Mouse (Mus musculus) heart, embryonic 13.5 days (tissue): ENCODE measurements around the gene H13. TPM values are rescaled to one million over a fixed set of nuclear protein-coding genes. Genes with fewer than 3 reads are reported as not detected.

Experiments
- ATAC-seq: fragments of 200-750 bp; cut with Nextera tagmentation; 2 replicates; pipeline ENCODE4 v1.8.0; 2017; ENCODE audit warnings: moderate TSS enrichment; ENCODE audit not compliant: insufficient number of reproducible peaks, low FRiP score, low TSS enrichment; ENCODE audit errors: extremely low read depth
- H3K27ac ChIP-seq: fragments of 300-500 bp; sonication (generic); replicated peaks from 2 replicates; pipeline ENCODE4 v1.5.1; 2015; ENCODE audit warnings: moderate library complexity, mild to moderate bottlenecking, inconsistent platforms
- H3K27me3 ChIP-seq: fragments of 300-500 bp; sonication (generic); replicated peaks from 2 replicates; pipeline ENCODE4 v1.6.1; 2015; ENCODE audit warnings: mild to moderate bottlenecking, inconsistent platforms
- H3K36me3 ChIP-seq: fragments of 300-500 bp; sonication (generic); 2 replicates; pipeline ENCODE4 v1.6.1; 2015; ENCODE audit warnings: mild to moderate bottlenecking, inconsistent platforms
- H3K4me1 ChIP-seq: fragments of 300-500 bp; sonication (generic); 2 replicates; pipeline ENCODE4 v1.6.1; 2015; ENCODE audit warnings: inconsistent platforms
- H3K4me2 ChIP-seq: fragments of 300-500 bp; sonication (generic); 2 replicates; pipeline ENCODE4 v1.6.1; 2015; ENCODE audit warnings: inconsistent platforms, mild to moderate bottlenecking, moderate library complexity
- H3K4me3 ChIP-seq: fragments of 300-500 bp; sonication (generic); 2 replicates; pipeline ENCODE4 v1.5.1; 2015; ENCODE audit warnings: moderate library complexity, mild to moderate bottlenecking, inconsistent platforms
- H3K9ac ChIP-seq: fragments of 300-500 bp; sonication (generic); 2 replicates; pipeline ENCODE4 v1.6.1; 2015; ENCODE audit warnings: inconsistent platforms, mild to moderate bottlenecking, moderate library complexity
- H3K9me3 ChIP-seq: fragments of 300-500 bp; sonication (generic); 2 replicates; pipeline ENCODE4 v1.6.1; 2016; ENCODE audit warnings: inconsistent platforms
- WGBS: fragments of 180-500 bp; shearing (Covaris S2); methylation state at CpG from one replicate; pipeline ENCODE4 v1.1.7; 2015; ENCODE audit warnings: mixed read lengths; 5-methylcytosine and 5-hydroxymethylcytosine counted together
- polyA plus RNA-seq: library from polyadenylated mRNA; unstranded; fragments of >200 nt; fragmentation: Nextera tagmentation; extraction: Ambion mirVana; gene quantifications from 2 replicates; pipeline ENCODE4 v1.2.1, GENCODE M21; 2015

H13 gene
- polyA plus RNA-seq, 1 experiment from 2014 or later = 81.9 TPM

DNA sequence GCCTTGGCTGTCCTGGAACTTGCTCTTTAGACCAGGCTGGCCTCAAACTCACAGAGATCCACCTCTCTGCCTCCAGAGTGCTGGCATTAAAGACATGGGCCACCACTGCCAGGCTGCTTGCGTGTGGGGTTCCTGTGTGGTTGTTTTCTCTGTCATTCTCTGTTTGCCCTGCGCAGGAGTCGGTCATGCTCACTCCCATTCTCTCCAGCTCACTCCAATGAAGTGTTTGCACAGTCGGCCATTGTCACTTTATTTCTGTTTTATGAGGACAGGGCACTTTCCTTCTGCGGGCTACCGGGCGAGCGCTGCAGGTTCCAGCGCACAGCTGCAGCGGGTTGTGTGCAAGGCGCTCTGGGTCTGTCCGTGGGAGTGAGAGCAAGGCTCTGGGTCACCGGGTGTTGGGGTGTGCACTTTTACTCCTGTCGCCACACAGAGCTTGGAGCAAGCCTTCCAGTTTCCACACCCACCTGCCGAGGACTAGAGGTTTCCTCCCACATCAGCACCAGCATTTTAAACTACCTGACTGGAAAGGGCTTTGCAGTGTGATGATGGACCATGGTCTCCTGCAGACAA is 56.0 kb downstream of the H13 start:
- ATAC-seq = no peak
- Histone ChIP-seq H3K4me3 (no peak overlapping the region), H3K4me2 (no peak overlapping the region), H3K9ac (no peak overlapping the region; the same call in 1 of the 2 replicates), H3K4me1 (peaks cover 51% of the 10 kb centered on the region), H3K27me3 (peaks cover 12% of the 10 kb centered on the region), H3K9me3 (no peaks in the 10 kb centered on the region), H3K36me3 (no peaks in the 10 kb centered on the region), H3K27ac (no peak overlapping the region)
- 70% methylated on average over 15 of the region's 15 CpGs for WGBS

DNA sequence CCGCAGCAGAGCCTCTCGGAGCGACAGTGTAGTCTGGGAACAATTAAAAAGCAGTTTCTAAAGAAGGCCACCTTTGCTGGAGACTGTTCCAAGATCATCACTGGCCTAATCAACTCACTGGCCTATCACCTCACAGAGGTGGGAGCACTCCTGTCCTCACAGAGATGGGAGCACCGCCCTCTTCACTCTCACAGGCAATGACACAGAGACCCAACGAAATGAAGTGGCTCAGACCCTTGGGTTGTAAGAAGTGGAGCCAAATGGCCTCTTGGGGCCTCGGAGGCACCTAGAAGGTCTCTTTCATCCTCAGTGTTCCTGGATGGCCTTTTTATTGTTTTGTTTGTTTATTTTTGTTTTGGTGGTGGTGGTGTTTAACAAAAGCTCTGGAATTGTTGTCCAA is 57.0 kb downstream of the H13 start:
- H3K9ac ChIP-seq = no peak overlapping the region
- no peak for ATAC-seq
- no peak overlapping the region for H3K27ac ChIP-seq
- 81% methylated on average over 6 of the region's 6 CpGs for WGBS
- H3K4me2 ChIP-seq = no peak overlapping the region
- H3K27me3 ChIP-seq = peaks cover 12% of the 10 kb centered on the region
- H3K4me3 ChIP-seq = no peak overlapping the region
- no peaks in the 10 kb centered on the region for H3K36me3 ChIP-seq
- H3K9me3 ChIP-seq = no peaks in the 10 kb centered on the region
- H3K4me1 ChIP-seq = peaks cover 53% of the 10 kb centered on the region

DNA sequence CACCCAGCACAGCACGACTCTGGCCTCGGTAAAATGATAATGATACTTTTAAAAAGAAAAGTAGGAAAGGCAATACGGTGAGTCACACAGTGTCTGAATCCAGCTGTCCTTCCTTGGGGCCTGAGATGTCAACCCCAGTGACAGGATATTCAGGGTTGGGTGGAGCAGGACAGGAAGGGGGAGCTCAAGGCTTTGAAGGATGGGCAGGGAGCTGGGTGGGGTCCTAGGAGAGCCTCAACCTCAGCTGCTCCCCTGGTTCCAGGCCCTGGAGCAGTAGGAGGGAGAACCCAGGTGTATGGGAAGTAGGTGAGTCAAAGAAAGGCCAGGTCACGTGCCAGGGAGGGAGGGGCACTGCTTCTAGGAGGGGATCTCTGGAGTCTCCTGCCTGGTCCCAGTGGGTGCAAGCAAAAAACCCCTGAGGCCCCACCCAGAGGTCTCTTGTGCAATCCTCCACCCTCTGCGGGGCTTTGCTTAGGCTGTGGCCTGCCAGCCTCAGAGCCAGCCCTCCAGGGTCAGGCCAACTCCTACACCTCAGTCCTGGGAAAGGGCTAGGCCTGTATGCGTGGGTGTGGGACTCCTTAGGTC is 57.6 kb downstream of the H13 start:
- Histone ChIP-seq H3K27ac (0 out of 2 replicates have a peak overlapping the region, but pooled peaks have one; percentile 86), H3K36me3 (no peaks in the 10 kb centered on the region), H3K9me3 (no peaks in the 10 kb centered on the region), H3K4me3 (no peak overlapping the region), H3K4me2 (no peak overlapping the region), H3K9ac (no peak overlapping the region), H3K27me3 (peaks cover 12% of the 10 kb centered on the region), H3K4me1 (peaks cover 55% of the 10 kb centered on the region)
- no peak for ATAC-seq
- WGBS = 61% methylated on average over 6 of the region's 6 CpGs

DNA sequence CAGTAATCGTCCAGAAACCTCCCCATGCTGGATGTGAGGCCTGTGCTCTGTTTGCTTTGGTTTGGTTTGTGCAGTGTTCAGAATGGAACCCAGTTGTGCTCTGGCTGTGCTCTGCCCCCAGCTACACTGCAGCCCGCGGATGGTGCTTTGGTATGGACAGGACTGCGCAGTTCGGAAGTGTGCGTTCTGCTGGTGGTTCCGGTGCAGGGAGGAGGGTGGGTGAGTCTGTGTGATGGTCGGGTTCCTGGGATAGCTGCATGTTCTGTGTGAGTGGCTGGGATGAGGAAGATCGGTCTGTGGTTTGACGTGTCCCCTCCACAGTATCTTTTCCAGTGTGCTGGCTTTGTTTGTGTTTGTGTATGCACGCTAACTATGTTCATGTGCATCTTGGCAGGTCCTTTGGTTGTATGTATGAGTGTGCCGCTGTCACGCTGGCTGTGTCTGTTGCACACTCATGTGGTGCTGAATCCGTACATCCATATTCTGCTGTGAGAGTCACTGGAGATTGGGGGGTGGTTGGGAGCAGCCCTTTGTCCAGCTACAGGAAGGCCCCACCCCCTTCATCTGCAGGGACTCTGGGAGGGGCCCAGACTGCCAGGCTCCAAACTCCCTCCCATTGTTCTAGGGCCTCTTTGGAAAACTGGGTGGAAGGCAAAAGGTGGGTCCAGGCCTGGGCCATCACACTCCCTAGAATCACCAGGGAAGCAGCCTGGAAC is 58.7 kb downstream of the H13 start:
- ATAC-seq = no peak
- peaks cover 7% of the 10 kb centered on the region for H3K27me3 ChIP-seq
- H3K9me3 ChIP-seq = no peaks in the 10 kb centered on the region
- WGBS = 77% methylated on average over 14 of the region's 14 CpGs
- no peak overlapping the region for H3K4me3 ChIP-seq
- H3K4me2 ChIP-seq = no peak overlapping the region
- 0 out of 2 replicates have a peak overlapping the region, but pooled peaks have one; percentile 25 for H3K9ac ChIP-seq
- no peaks in the 10 kb centered on the region for H3K36me3 ChIP-seq
- peaks cover 63% of the 10 kb centered on the region for H3K4me1 ChIP-seq
- H3K27ac ChIP-seq = peak overlapping the region; percentile 86

DNA sequence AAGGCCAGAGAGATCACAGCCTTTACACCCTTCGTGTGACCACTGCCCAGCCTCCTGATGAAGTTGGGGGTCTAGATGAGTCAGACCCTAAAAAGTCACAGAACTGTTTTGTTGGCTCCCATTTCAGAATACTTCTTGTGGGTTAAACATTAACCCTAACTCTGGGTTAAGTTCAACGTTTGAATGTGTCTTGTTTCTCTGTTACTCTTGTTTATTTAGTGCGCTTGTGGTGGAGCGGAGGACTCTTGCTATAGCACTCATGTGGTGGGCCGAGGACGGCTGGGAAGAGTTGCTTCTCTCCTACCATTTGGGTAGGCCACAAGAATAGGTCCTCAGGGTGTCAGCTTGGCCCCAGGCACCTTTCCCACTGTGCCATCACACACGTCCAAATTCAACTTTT is 59.3 kb downstream of the H13 start:
- ATAC-seq = no peak
- WGBS = 76% methylated on average over 7 of the region's 7 CpGs
- Histone ChIP-seq H3K4me3 (no peak overlapping the region), H3K4me2 (no peak overlapping the region), H3K36me3 (no peaks in the 10 kb centered on the region), H3K9me3 (no peaks in the 10 kb centered on the region), H3K9ac (no peak overlapping the region), H3K27ac (peak overlapping the region; percentile 86), H3K27me3 (peaks cover 5% of the 10 kb centered on the region), H3K4me1 (peaks cover 68% of the 10 kb centered on the region)

DNA sequence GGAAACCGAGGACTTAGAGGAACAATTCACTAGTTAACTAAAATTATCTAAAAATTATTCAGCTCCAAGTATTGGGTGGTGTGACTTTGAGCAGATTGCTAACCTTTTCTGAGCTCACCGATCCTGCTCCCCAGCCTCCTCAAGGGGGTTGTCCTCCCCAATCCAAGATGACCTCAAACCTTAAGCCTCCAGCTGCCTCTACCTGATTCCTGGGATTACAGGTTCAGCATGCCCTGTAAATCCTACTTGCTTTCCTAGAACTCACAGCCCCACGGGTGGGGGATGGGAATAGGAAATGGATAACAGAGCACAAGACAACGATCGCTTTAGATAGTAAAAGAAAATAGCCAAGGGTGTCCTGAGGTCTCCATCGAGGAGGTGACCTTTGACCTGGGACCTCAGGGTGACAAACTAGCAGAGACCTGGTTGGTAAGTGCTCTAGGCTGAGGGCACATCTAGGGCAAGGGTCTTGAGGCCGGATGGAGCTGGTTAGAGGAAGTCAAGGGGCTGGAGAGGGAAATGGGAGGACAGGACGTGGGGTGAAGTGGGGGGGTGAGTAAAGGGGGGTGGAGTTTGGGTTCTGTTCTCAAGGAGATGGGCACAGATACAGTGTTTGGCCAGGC is 59.9 kb downstream of the H13 start:
- Histone ChIP-seq H3K9ac (peak overlapping the region; percentile 53), H3K9me3 (no peaks in the 10 kb centered on the region), H3K4me1 (peaks cover 68% of the 10 kb centered on the region), H3K36me3 (no peaks in the 10 kb centered on the region), H3K4me3 (no peak overlapping the region), H3K27me3 (no peaks in the 10 kb centered on the region; the same call in 1 of the 2 replicates), H3K27ac (peak overlapping the region; percentile 86), H3K4me2 (peak overlapping the region; percentile 12)
- 36% methylated on average over 8 of the region's 8 CpGs for WGBS
- no peak for ATAC-seq

DNA sequence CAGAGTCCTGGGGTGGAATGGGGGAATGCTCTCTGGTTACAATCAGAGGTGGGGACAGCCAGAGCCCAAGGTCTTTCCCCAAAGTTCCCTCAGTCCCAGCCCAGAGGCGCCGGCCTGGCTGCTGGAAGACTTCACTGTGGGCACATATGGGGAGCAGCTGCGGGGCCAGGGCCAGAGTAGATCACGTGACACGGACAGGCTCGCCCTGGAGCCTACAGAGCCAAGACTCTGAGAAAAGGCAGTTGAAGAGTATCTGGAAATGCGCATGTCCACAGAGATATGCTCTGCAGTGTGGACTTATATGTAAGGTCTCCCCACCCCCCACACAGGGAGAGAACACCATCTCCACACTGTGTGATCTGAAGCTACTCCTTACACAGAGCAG is 60.4 kb downstream of the H13 start:
- H3K27me3 ChIP-seq = no peaks in the 10 kb centered on the region
- WGBS = 15% methylated on average over 7 of the region's 7 CpGs
- peak overlapping the region; percentile 53 for H3K9ac ChIP-seq
- H3K9me3 ChIP-seq = no peaks in the 10 kb centered on the region
- H3K27ac ChIP-seq = peak overlapping the region; percentile 86
- H3K4me2 ChIP-seq = peak overlapping the region; percentile 12
- ATAC-seq = peak; percentile 71
- no peak overlapping the region for H3K4me3 ChIP-seq
- peaks cover 68% of the 10 kb centered on the region for H3K4me1 ChIP-seq
- no peaks in the 10 kb centered on the region for H3K36me3 ChIP-seq

DNA sequence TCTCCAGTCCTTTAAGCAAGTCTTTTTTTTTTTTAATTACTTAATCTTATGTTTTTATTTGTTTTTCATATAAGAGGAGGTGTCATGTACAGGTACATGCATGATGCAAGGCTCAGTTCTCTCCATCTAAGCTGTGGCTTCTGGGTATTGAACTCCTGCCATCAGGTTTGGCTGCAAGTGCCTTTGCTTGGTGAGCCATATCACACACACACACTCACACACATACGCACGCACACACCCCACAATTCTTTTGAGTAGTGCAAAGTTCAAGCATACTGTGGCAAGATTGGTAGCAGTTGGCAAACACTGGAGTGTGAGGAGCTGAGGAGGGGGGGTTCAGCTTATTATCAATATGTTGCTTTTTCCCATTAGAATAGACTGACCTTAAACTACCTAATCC is 63.9 kb downstream of the H13 start:
- H3K4me1 ChIP-seq = peaks cover 77% of the 10 kb centered on the region
- no peaks in the 10 kb centered on the region for H3K36me3 ChIP-seq
- ATAC-seq = no peak
- H3K9ac ChIP-seq = no peak overlapping the region
- no peak overlapping the region for H3K4me3 ChIP-seq
- H3K4me2 ChIP-seq = no peak overlapping the region
- H3K9me3 ChIP-seq = no peaks in the 10 kb centered on the region
- no peaks in the 10 kb centered on the region for H3K27me3 ChIP-seq
- no peak overlapping the region for H3K27ac ChIP-seq
- WGBS = 81% methylated on average over 2 of the region's 2 CpGs

DNA sequence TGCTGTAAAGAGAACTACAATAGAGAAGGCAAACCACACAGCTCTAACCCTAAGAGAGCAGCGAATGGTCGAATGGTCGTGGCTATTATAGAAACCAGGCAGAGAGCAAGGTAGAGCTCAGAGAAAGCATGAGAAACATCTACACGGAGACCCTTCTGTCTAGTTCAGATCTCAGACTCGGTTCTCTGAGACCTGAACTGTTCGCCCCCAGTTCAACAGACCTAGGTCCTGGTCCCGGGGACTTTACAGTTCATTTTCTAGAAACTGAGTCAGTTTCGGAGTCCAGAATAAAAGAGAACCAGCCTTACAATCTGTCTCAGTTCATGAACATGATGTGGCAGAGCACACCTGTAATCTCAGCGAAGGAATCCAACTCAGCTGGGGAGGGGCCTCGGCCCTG is 65.2 kb downstream of the H13 start:
- no peak for ATAC-seq
- Histone ChIP-seq H3K4me3 (peak overlapping the region; percentile 84), H3K4me2 (peak overlapping the region; percentile 88), H3K9me3 (no peaks in the 10 kb centered on the region), H3K27me3 (no peaks in the 10 kb centered on the region), H3K9ac (peak overlapping the region; percentile 96), H3K36me3 (no peaks in the 10 kb centered on the region), H3K27ac (peak overlapping the region; percentile 96), H3K4me1 (peaks cover 76% of the 10 kb centered on the region)
- WGBS = 19% methylated on average over 10 of the region's 10 CpGs

DNA sequence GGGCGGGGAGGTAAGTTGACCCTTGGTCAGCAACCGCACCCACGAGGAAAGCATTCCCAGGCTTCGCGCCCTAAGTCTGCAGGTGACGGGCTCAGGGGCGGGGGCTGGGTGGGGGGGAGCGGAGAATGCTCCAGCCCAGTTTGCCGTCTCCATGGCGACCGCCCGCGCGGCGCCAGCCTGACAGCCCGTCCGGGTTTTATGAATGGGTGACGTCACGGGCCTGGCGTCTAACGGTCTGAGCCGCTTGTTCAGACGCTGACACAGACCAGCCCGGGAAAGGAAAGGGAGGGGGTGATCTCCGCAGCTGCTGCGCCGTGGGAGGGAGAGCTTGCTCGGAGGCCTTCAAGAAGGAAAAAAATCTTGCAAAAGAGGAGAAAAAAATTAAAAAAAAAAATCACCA is 65.7 kb downstream of the H13 start:
- Histone ChIP-seq H3K4me3 (peak overlapping the region; percentile 84), H3K4me2 (peak overlapping the region; percentile 88), H3K9ac (peak overlapping the region; percentile 96), H3K36me3 (no peaks in the 10 kb centered on the region), H3K27me3 (no peaks in the 10 kb centered on the region), H3K9me3 (no peaks in the 10 kb centered on the region), H3K27ac (peak overlapping the region; percentile 96), H3K4me1 (peaks cover 76% of the 10 kb centered on the region)
- ATAC-seq = peak; percentile 82
- WGBS = under 1% methylated on average over 28 of the region's 28 CpGs

DNA sequence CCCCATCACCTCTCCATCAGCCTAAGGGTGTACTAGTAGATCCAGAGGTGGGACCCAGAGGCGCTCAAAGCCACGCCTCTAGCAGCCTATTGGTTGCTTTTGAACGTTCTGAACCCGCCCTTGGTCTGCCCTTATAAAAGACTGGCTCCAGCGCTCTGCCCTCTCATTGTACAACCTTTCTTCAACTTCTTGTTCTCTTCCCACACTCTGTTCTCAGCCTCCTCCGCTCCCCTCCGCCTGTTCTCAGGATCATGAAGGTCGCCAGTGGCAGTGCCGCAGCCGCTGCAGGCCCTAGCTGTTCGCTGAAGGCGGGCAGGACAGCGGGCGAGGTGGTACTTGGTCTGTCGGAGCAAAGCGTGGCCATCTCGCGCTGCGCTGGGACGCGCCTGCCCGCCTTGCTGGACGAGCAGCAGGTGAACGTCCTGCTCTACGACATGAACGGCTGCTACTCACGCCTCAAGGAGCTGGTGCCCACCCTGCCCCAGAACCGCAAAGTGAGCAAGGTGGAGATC is 66.9 kb downstream of the H13 start, which contains the start of gene Id1:
Id1 (plus strand) TSS at position 162 of the 512 bp plus-strand sequence.
- Histone ChIP-seq H3K27ac (peak within 1 kb of the TSS; percentile 96), H3K4me2 (peak within 1 kb of the TSS; percentile 88), H3K9me3 (no peaks in the 10 kb centered on the region), H3K27me3 (no peaks in the 10 kb centered on the region), H3K4me1 (peaks cover 79% of the 10 kb centered on the region), H3K36me3 (no peaks in the 10 kb centered on the region), H3K4me3 (peak within 1 kb of the TSS; percentile 84), H3K9ac (peak within 1 kb of the TSS; percentile 96)
- ATAC-seq = peak; percentile 63; the same call in 1 of the 2 replicates
- WGBS = 0% methylated on average over 28 of the region's 28 CpGs
